ENCODE assay signal across 8 mouse cellular contexts in genomic region chr6:87042337-87043130, GRCm38 (mm10). TPM values are rescaled to one million over a fixed set of nuclear protein-coding genes. Genes with fewer than 3 reads are reported as not detected.
DNase-seq lines count a peak whose midpoint lies in the region; ATAC-seq lines count a peak whose summit lies in the region.

TSS of gene Gfpt1 (plus strand) at chr6:87042846.

- peak within 1 kb of the TSS; percentile 98 for H3K9ac ChIP-seq in heart, embryonic 13.5 days
- peak within 1 kb of the TSS; percentile 95 for H3K9ac ChIP-seq in liver, embryonic 12.5 days
- H3K9ac ChIP-seq in stomach, embryonic 15.5 days = peak within 1 kb of the TSS; percentile 86

- ATAC-seq in erythroid progenitor cell, adult 5-6 weeks (replicated peaks; ENCODE audit: low FRiP score, poor library complexity, severe bottlenecking) = peak; percentile 89
- ATAC-seq in heart, embryonic 13.5 days (ENCODE audit: extremely low read depth, insufficient number of reproducible peaks, low FRiP score, low TSS enrichment) = peak; percentile 94
- peak; percentile 97 for ATAC-seq in liver, embryonic 12.5 days
- ATAC-seq in stomach, embryonic 15.5 days (ENCODE audit: insufficient read depth, low FRiP score, low read depth) = peak; percentile 97

- peak within 1 kb of the TSS; percentile 81 for H3K4me2 ChIP-seq in heart, embryonic 13.5 days
- peak within 1 kb of the TSS; percentile 97 for H3K4me2 ChIP-seq in liver, embryonic 12.5 days
- peak within 1 kb of the TSS; percentile 66 for H3K4me2 ChIP-seq in stomach, embryonic 15.5 days

- DNase-seq in CD4-positive helper T cell, adult 2 months (ENCODE audit: low read depth, low spot score) = peak; percentile 96
- peak; percentile 83 for DNase-seq in brain, embryonic 18.5 days (ENCODE audit: low read depth, low spot score)
- DNase-seq in kidney, postnatal 10 days = peak; percentile 98
- DNase-seq in natural killer cell, adult 2 months (ENCODE audit: low spot score in 2 of 2) = peak; percentile 91 to 93

- H3K27me3 ChIP-seq in heart, embryonic 13.5 days (replicated peaks) = no peaks in the 10 kb centered on the region
- H3K27me3 ChIP-seq in liver, embryonic 12.5 days (replicated peaks) = no peaks in the 10 kb centered on the region
- no peaks in the 10 kb centered on the region for H3K27me3 ChIP-seq in stomach, embryonic 15.5 days (replicated peaks)

- peaks cover 32% of the 10 kb centered on the region for H3K4me1 ChIP-seq in heart, embryonic 13.5 days
- peaks cover 28% of the 10 kb centered on the region for H3K4me1 ChIP-seq in liver, embryonic 12.5 days
- H3K4me1 ChIP-seq in stomach, embryonic 15.5 days = peaks cover 7% of the 10 kb centered on the region

- peak within 1 kb of the TSS; percentile 93 for H3K4me3 ChIP-seq in heart, embryonic 13.5 days
- peak within 1 kb of the TSS; percentile 91 for H3K4me3 ChIP-seq in liver, embryonic 12.5 days
- peak within 1 kb of the TSS; percentile 82 for H3K4me3 ChIP-seq in stomach, embryonic 15.5 days (replicated peaks)

- peaks cover 4% of the 10 kb centered on the region for H3K36me3 ChIP-seq in heart, embryonic 13.5 days
- 0 out of 2 replicates have a peak, but pooled peaks cover 4% of the 10 kb centered on the region for H3K36me3 ChIP-seq in liver, embryonic 12.5 days
- no peaks in the 10 kb centered on the region for H3K36me3 ChIP-seq in stomach, embryonic 15.5 days

- peak within 1 kb of the TSS; percentile 99 for H3K27ac ChIP-seq in heart, embryonic 13.5 days (replicated peaks)
- peak within 1 kb of the TSS; percentile 98 for H3K27ac ChIP-seq in liver, embryonic 12.5 days
- peak within 1 kb of the TSS; percentile 100 for H3K27ac ChIP-seq in stomach, embryonic 15.5 days

- under 1% methylated on average over 68 of the region's 68 CpGs for WGBS in heart, embryonic 13.5 days
- WGBS in liver, embryonic 12.5 days (ENCODE audit: insufficient replicate concordance) = under 1% methylated on average over 68 of the region's 68 CpGs
- under 1% methylated on average over 66 of the region's 68 CpGs for WGBS in stomach, embryonic 15.5 days

- H3K9me3 ChIP-seq in heart, embryonic 13.5 days = no peaks in the 10 kb centered on the region
- H3K9me3 ChIP-seq in liver, embryonic 12.5 days (replicated peaks) = no peaks in the 10 kb centered on the region
- H3K9me3 ChIP-seq in stomach, embryonic 15.5 days = no peaks in the 10 kb centered on the region

RNA-seq across cellular contexts. Expression of gene Gfpt1, which starts in this region (rescaled TPM):
- total RNA-seq in erythroid progenitor cell, adult 5-6 weeks (2015; ENCODE audit: low replicate concordance) = 8.3 and 11.7 TPM in 2 replicates
- total RNA-seq in erythroid progenitor cell, adult 5-6 weeks (2017; ENCODE audit: low replicate concordance) = 4.8 and 6.3 TPM in 2 replicates
- polyA plus RNA-seq in heart, embryonic 13.5 days (2015; fragmentation: Nextera tagmentation; extraction: Ambion mirVana) = 11.7 and 12.1 TPM in 2 replicates
- polyA plus RNA-seq in liver, embryonic 12.5 days (2016; fragmentation: Nextera tagmentation; extraction: Ambion mirVana) = 8.7 and 9.2 TPM in 2 replicates
- polyA plus RNA-seq in stomach, embryonic 15.5 days (2015; fragmentation: Nextera tagmentation; extraction: Ambion mirVana) = 24.8 and 27.8 TPM in 2 replicates

Comparison
In these comparisons a context has a peak if more than half of its experiments do, and no peak if none do; other contexts are left out.
1. Peak in every context shown above with its lines: DNase-seq, ATAC-seq, H3K4me3 ChIP-seq and H3K27ac ChIP-seq.